Mouse (Mus musculus) cerebellum, adult (tissue): ENCODE measurements around the gene Timeless.
"Not testable (repeated sequence)": the region's sequence is repeated elsewhere in the genome, so short reads cannot be mapped to it uniquely, and the experiment has no call there.

Source experiments
- ATAC-seq: cut with Nextera tagmentation; 2 replicates; pipeline ENCODE4 v1.9.2; 2017; ENCODE audit warnings: mild to moderate bottlenecking, moderate library complexity, mixed read lengths; ENCODE audit not compliant: insufficient number of reproducible peaks, low FRiP score, low TSS enrichment

Timeless gene

GRCm38 (mm10) chr10:128212148-128212547 is 19.7 kb upstream of the Timeless start:
- ATAC-seq, result no peak

DNA sequence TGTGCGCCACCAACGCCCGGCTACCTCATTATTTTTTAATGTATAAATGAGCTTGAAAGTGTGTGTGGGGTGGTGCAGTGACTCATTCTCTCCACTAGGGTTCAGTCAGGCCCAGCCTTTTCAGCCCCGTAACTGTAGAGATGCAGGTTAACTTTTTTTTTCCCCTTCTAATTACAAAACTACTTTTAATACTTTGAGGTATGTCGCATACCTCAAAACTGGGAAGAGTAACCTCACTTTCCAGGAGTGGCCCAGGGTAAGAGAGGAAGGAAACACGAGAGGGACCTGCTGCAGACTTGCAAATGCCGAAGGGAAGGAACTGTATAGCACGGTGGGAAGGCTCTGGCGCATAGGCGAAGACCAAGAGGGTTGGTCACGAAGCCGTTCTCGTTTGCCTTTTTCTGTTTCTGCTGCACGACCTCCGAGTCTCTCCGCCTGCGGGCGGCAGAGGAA is 19.0 kb upstream of the Timeless start:
- 0 out of 2 replicates have a peak, but pooled peaks have one; percentile 51 for ATAC-seq

DNA sequence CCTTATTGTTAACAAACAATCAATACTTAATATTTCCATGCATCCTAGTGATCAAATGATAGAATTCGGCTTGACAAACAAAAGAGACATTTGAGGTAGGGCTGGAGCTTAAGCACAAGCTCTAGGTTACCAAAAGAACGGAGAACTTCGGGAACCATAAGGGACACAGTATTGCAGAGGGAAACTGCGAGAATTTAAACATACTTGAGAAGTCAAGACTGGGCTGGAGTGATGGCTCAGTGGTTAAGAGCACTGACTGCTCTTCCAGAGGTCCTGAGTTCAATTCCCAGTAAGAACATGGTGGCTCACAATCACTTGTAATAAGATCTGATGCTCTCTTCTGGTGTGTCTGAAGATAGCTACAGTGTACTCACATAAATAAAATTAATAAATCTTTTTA is 17.8 kb upstream of the Timeless start:
- not testable (repeated sequence) for ATAC-seq

DNA sequence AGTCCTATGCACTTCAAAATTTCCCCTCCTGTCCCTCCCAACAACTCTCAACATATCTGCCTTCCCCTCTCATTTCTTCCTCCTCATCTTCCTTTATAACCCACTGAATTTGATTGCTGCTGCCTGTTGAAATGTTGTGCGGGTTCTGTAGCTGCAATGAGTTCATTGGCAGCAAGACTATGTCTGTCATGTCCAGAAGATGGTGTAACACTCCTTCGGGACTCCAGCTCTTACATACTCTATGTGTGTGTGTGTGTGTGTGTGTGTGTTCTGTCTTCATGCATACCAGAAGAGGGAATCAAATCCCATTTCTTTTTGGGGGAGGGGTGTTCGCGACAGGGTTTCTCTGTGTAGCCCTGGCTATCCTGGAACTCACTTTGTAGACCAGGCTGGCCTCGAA is 16.9 kb upstream of the Timeless start:
- ATAC-seq, result no peak

- ATAC-seq, result no peak
These were observed 13.3 kb upstream of the Timeless start for GRCm38 (mm10) chr10:128218387-128219117.

- ATAC-seq, result no peak
These were observed 10.2 kb upstream of the Timeless start for GRCm38 (mm10) chr10:128221533-128222286.

- no peak for ATAC-seq
These were observed 6.8 kb upstream of the Timeless start for GRCm38 (mm10) chr10:128225064-128225463.

- no peak for ATAC-seq
These were observed 6.3 kb upstream of the Timeless start, which contains the start of gene Mip for GRCm38 (mm10) chr10:128225538-128225937. Gene Mip, plus strand, starts transcription at chr10:128225838.

DNA sequence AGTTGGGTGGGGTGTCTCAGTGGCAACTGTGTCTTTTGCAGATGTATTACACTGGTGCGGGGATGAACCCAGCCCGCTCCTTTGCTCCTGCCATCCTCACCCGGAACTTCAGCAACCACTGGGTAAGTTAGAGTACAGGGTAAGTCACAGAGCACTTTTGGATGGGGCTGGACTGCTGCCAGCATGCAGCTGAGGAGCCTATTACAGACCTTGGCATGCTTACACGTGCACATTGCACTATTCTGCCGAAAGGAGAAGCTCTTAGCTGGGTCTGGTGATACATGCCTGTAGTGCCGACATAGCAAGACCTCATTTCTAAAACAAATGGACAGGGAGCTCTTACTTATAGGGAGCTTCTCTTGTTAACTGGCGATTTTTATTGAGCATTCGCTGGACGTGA is 4.3 kb upstream of the Timeless start:
- no peak for ATAC-seq

- ATAC-seq, result no peak
These were observed 3.9 kb upstream of the Timeless start for GRCm38 (mm10) chr10:128228009-128228408.

- no peak for ATAC-seq
These were observed 1.3 kb upstream of the Timeless start for GRCm38 (mm10) chr10:128230582-128230981.

GRCm38 (mm10) chr10:128231146-128231545 is 719 bp upstream of the Timeless start:
- ATAC-seq, result no peak

DNA sequence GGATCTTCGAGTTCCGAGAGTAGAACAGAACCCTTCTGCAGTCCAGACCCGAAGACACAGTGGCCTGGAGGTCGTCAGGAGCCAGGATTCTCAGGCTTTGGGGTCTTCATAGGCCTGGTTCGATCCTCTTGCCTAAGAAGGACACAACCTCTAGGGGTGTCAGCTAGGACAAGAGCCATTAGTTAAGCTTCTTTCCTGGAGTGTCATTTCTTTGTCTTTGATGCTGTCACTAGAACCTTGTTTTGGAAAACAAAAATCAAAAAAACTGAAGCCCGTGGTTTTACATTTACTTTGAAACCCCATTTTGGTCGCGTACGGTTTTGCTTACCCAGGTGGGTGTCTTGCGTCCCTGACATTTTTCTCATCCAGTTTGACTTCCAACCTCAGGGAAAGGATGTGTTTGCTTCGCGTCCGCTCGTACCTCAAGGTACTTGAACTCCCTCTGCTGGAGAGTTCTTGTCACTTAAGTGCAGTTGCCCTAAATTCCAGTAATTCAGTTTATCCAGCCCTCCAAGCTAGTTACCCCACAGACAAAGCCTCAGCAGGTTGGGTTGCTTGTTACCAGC is 638 bp downstream of the Timeless start:
- peak; percentile 76 for ATAC-seq

GRCm38 (mm10) chr10:128236321-128236720 is 4.5 kb downstream of the Timeless start:
- no peak for ATAC-seq

- no peak for ATAC-seq
These were observed 6.1 kb downstream of the Timeless start for GRCm38 (mm10) chr10:128237807-128238480.

GRCm38 (mm10) chr10:128239140-128239539 is 7.3 kb downstream of the Timeless start:
- ATAC-seq, result no peak

GRCm38 (mm10) chr10:128240131-128240530 is 8.3 kb downstream of the Timeless start:
- no peak for ATAC-seq

DNA sequence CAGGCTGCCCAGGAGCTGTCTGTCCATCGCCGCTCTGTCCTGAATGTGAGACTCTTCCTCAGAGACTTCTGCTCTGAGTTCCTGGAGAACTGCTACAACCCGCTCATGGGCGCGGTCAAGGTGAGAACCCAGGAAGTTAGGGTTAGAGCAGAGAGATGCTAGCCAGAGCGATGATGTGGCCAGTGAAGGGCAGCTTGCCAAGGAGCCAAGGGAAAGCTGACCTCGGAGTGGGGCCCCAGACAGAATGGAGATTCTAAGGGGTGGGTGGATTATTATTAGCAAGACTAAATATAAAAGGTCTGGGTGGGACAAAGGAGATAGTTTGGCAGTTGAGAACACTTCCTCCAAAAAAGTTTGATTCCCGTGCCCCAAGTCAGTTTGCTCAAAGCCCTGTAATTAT is 11.4 kb downstream of the Timeless start:
- no peak for ATAC-seq

DNA sequence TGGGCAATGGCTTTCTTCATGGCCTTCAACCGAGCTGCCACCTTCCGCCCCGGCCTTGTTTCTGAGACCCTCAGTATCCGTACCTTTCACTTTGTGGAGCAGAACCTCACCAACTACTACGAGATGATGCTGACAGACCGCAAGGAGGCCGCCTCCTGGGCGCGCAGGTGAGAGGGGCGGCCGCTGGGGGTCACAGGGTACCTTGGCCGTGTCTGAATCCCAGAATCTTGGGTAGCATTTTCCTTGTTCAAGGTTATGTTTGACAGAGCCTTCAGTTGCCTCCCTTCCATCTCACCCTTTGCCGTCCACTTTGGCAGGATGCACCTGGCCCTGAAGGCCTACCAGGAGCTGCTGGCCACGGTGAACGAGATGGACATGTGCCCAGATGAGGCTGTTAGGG is 12.3 kb downstream of the Timeless start:
- no peak for ATAC-seq

DNA sequence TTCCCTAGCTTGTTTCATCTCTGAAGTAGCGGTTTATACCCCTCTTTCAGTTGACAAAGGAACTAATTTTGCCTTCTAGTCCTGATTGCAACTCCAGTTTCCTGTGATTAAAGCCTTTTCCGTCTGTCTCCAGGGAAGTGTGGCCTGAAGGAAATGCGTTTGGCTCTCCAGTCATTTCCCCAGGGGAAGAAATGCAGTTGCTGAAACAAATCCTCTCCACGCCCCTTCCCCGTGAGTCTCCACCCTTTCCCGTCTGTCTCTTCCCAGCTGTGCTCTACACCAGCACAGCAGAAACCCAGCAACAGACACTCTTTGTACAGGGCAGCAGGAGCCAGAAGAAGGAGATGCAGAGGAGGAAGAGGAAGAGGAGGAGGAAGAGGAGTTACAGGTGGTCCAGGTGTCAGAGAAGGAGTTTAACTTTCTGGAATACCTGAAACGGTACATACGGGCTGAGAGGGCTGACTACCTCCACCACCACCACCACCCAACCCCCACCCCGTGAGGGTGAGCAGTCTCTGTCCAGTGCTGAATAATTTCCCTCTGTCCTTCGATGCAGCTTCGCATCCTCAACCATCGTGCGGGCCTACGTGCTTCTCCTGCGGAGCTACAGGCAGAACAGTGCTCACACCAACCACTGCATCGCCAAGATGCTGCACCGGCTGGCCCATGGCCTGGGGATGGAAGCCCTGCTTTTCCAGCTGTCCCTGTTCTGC is 15.3 kb downstream of the Timeless start:
- ATAC-seq, result no peak
